Mouse (Mus musculus) lung, embryonic 16.5 days (tissue): ENCODE results near the gene Nlrp10. TPM values are rescaled to one million over a fixed set of nuclear protein-coding genes. Genes with fewer than 3 reads are reported as not detected.
A peak's percentile ranks its signal among the peaks of the same experiment; 100 is the strongest.

Source experiments
- ATAC-seq: fragments of 200-750 bp; cut with Nextera tagmentation; 2 replicates; pipeline ENCODE4 v1.8.0; 2017; ENCODE audit warnings: low read depth, mild to moderate bottlenecking, moderate library complexity
- H3K27ac ChIP-seq: fragments of 300-500 bp; sonication (generic); 2 replicates; pipeline ENCODE4 v1.5.1; 2014; ENCODE audit warnings: mild to moderate bottlenecking, control low read depth, low read length
- H3K27me3 ChIP-seq: fragments of 300-500 bp; sonication (generic); 2 replicates; pipeline ENCODE4 v1.6.1; 2014; ENCODE audit warnings: low read depth, low read length, mixed read lengths; ENCODE audit not compliant: control insufficient read depth, insufficient read depth
- H3K36me3 ChIP-seq: fragments of 300-500 bp; sonication (generic); 2 replicates; pipeline ENCODE4 v1.6.1; 2014; ENCODE audit warnings: low read length; ENCODE audit not compliant: control insufficient read depth, insufficient read depth
- H3K4me1 ChIP-seq: fragments of 300-500 bp; sonication (generic); replicated peaks from 2 replicates; pipeline ENCODE4 v1.6.1; 2014; ENCODE audit warnings: low read length, mixed read lengths; ENCODE audit not compliant: control insufficient read depth, insufficient read depth
- H3K4me2 ChIP-seq: fragments of 300-500 bp; sonication (generic); 2 replicates; pipeline ENCODE4 v1.6.1; 2014; ENCODE audit warnings: low read depth, low read length, control low read depth
- H3K4me3 ChIP-seq: fragments of 300-500 bp; sonication (generic); 2 replicates; pipeline ENCODE4 v1.5.1; 2014; ENCODE audit warnings: mild to moderate bottlenecking, low read length, control low read depth
- H3K9ac ChIP-seq: fragments of 300-500 bp; sonication (generic); 2 replicates; pipeline ENCODE4 v1.6.1; 2014; ENCODE audit warnings: low read length, control low read depth
- H3K9me3 ChIP-seq: fragments of 300-500 bp; sonication (generic); 2 replicates; pipeline ENCODE4 v1.6.1; 2016; ENCODE audit warnings: low read length; ENCODE audit not compliant: control insufficient read depth
- WGBS: fragments of 180-500 bp; shearing (Covaris S2); extraction: QIAGEN DNeasy Blood & Tissue Kit; methylation state at CpG from one replicate; pipeline ENCODE4 v1.1.7; 2014; 5-methylcytosine and 5-hydroxymethylcytosine counted together
- polyA plus RNA-seq: library from polyadenylated mRNA; unstranded; fragments of >200 nt; fragmentation: Nextera tagmentation; extraction: Ambion mirVana; gene quantifications from 2 replicates; pipeline ENCODE4 v1.2.1, GENCODE M21; 2015

Nlrp10 gene
- polyA plus RNA-seq, 1 experiment from 2014 or later, result 1.0 TPM

GRCm38 (mm10) chr7:108950312-108950761, 20.4 kb upstream of the Nlrp10 start, which contains the start of gene Tub:
Gene Tub (plus strand): TSS chr7:108950338.
- under 1% methylated on average over 44 of the region's 44 CpGs for WGBS
- peak; percentile 52; the same call in 1 of the 2 replicates for ATAC-seq
- H3K36me3 ChIP-seq, result no peaks in the 10 kb centered on the region; the same call in 1 of the 2 replicates
- peak within 1 kb of the TSS; percentile 2; the same call in 1 of the 2 replicates for H3K9ac ChIP-seq
- no peaks in the 10 kb centered on the region for H3K9me3 ChIP-seq
- H3K4me2 ChIP-seq, result peak within 1 kb of the TSS; percentile 55
- peak within 1 kb of the TSS; percentile 40 for H3K4me3 ChIP-seq
- peaks cover 38% of the 10 kb centered on the region for H3K27me3 ChIP-seq
- peaks cover 9% of the 10 kb centered on the region for H3K4me1 ChIP-seq
- H3K27ac ChIP-seq, result no peak within 1 kb of the TSS

- ATAC-seq, result no peak
- Histone ChIP-seq H3K36me3 (no peaks in the 10 kb centered on the region; the same call in 1 of the 2 replicates), H3K27me3 (peaks cover 38% of the 10 kb centered on the region), H3K9me3 (no peaks in the 10 kb centered on the region), H3K27ac (no peak overlapping the region), H3K9ac (no peak overlapping the region), H3K4me3 (no peak overlapping the region), H3K4me1 (peaks cover 9% of the 10 kb centered on the region), H3K4me2 (no peak overlapping the region)
- 34% methylated on average over 2 of the region's 2 CpGs for WGBS
Observed at GRCm38 (mm10) chr7:108949301-108949700, 19.3 kb upstream of the Nlrp10 start.

- Histone ChIP-seq H3K36me3 (no peaks in the 10 kb centered on the region; the same call in 1 of the 2 replicates), H3K27ac (no peak overlapping the region), H3K9ac (no peak overlapping the region), H3K4me1 (peaks cover 9% of the 10 kb centered on the region), H3K27me3 (peaks cover 38% of the 10 kb centered on the region), H3K9me3 (no peaks in the 10 kb centered on the region), H3K4me3 (no peak overlapping the region), H3K4me2 (no peak overlapping the region)
- ATAC-seq, result no peak
Observed at GRCm38 (mm10) chr7:108948611-108949010, 18.6 kb upstream of the Nlrp10 start.

- Histone ChIP-seq H3K36me3 (peaks cover 25% of the 10 kb centered on the region), H3K9ac (no peak overlapping the region), H3K9me3 (no peaks in the 10 kb centered on the region), H3K4me3 (no peak overlapping the region), H3K4me1 (no peaks in the 10 kb centered on the region), H3K27me3 (peaks cover under 1% of the 10 kb centered on the region; the same call in 1 of the 2 replicates), H3K27ac (no peak overlapping the region), H3K4me2 (no peak overlapping the region)
- WGBS, result 8% methylated on average over 2 of the region's 2 CpGs
- ATAC-seq, result peak; percentile 49; the same call in 1 of the 2 replicates
Observed at GRCm38 (mm10) chr7:108944002-108944401, 14.0 kb upstream of the Nlrp10 start.

- H3K36me3 ChIP-seq, result peaks cover 37% of the 10 kb centered on the region
- 86% methylated on average over 9 of the region's 9 CpGs for WGBS
- H3K9ac ChIP-seq, result no peak overlapping the region
- H3K4me3 ChIP-seq, result no peak overlapping the region
- no peaks in the 10 kb centered on the region for H3K27me3 ChIP-seq
- ATAC-seq, result no peak
- no peaks in the 10 kb centered on the region for H3K9me3 ChIP-seq
- H3K4me1 ChIP-seq, result no peaks in the 10 kb centered on the region
- H3K27ac ChIP-seq, result no peak overlapping the region
- no peak overlapping the region for H3K4me2 ChIP-seq
Observed at GRCm38 (mm10) chr7:108941466-108941865, 11.5 kb upstream of the Nlrp10 start.

DNA sequence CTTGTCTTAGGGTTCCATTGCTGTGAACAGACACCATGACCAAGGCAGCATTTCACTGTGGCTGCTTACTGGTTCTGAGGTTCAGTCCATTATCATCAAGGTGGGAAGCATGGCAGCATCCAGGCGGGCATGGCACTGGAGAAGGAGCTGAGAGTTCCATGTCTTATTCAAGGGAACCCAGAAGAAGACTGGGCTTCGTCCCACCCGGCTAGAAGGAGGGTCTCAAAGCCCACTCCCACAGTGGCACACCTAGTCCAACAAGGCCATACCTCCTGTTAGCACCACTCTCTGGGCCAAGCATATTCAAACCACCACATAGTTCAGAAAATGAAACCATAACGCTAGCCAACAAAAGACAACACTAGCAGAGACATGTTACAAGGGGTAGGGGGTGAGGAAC, 6.6 kb upstream of the Nlrp10 start:
- no peaks in the 10 kb centered on the region for H3K9me3 ChIP-seq
- no peak overlapping the region for H3K9ac ChIP-seq
- peaks cover 11% of the 10 kb centered on the region for H3K4me1 ChIP-seq
- H3K4me3 ChIP-seq, result no peak overlapping the region
- peaks cover 31% of the 10 kb centered on the region for H3K36me3 ChIP-seq
- no peak overlapping the region for H3K27ac ChIP-seq
- no peak for ATAC-seq
- 95% methylated on average over 4 of the region's 4 CpGs for WGBS
- H3K4me2 ChIP-seq, result no peak overlapping the region
- H3K27me3 ChIP-seq, result no peaks in the 10 kb centered on the region

DNA sequence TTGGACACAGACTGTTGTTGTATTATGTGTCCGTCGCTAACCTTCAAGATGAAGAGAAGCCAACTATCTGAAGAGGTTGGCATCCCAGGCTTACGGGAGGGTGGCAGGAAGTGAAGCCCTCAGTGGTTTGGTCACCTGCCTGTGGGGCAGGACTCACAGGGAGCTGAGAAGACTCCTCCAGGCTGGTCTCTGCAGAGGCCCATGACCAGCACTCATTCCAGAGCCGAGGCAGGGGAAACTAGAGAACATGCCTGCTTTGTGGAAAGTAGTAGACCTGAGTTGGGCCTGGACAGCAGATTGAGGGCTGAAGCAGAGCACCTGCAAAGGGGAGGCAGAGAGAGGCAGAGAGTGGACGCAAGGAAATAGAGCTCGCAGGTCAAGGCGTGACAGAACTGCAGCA, 5.4 kb upstream of the Nlrp10 start:
- peaks cover 26% of the 10 kb centered on the region for H3K36me3 ChIP-seq
- peak overlapping the region; percentile 83 for H3K4me3 ChIP-seq
- H3K9ac ChIP-seq, result peak overlapping the region; percentile 93
- H3K27me3 ChIP-seq, result no peaks in the 10 kb centered on the region
- H3K4me2 ChIP-seq, result peak overlapping the region; percentile 96
- 79% methylated on average over 7 of the region's 7 CpGs for WGBS
- no peak overlapping the region for H3K27ac ChIP-seq
- H3K9me3 ChIP-seq, result no peaks in the 10 kb centered on the region
- H3K4me1 ChIP-seq, result peaks cover 11% of the 10 kb centered on the region
- ATAC-seq, result no peak

DNA sequence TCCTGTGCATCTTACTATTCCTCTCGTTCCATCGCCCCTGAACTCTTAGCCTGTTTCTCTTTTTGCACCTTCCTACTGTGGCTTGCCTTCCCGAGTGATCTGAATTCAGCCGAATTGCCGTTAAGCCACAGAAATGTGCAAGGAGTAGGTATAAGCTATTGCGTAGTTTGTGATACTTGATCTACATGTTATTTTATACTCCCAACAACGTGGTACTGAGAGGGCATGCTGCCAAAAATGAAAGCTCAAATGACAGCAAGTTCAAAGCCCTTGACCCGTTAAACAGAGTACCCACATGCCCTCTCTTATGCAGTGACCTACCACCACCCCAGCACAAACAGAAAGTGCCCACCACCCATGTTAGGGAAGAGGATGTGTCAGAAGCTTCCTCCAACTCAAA, 4.9 kb upstream of the Nlrp10 start:
- Histone ChIP-seq H3K9ac (peak overlapping the region; percentile 93), H3K36me3 (peaks cover 20% of the 10 kb centered on the region), H3K4me3 (peak overlapping the region; percentile 83), H3K27me3 (no peaks in the 10 kb centered on the region), H3K4me1 (peaks cover 11% of the 10 kb centered on the region), H3K27ac (peak overlapping the region; percentile 34), H3K9me3 (no peaks in the 10 kb centered on the region), H3K4me2 (peak overlapping the region; percentile 96)
- 1% methylated on average over 8 of the region's 8 CpGs for WGBS
- no peak for ATAC-seq

DNA sequence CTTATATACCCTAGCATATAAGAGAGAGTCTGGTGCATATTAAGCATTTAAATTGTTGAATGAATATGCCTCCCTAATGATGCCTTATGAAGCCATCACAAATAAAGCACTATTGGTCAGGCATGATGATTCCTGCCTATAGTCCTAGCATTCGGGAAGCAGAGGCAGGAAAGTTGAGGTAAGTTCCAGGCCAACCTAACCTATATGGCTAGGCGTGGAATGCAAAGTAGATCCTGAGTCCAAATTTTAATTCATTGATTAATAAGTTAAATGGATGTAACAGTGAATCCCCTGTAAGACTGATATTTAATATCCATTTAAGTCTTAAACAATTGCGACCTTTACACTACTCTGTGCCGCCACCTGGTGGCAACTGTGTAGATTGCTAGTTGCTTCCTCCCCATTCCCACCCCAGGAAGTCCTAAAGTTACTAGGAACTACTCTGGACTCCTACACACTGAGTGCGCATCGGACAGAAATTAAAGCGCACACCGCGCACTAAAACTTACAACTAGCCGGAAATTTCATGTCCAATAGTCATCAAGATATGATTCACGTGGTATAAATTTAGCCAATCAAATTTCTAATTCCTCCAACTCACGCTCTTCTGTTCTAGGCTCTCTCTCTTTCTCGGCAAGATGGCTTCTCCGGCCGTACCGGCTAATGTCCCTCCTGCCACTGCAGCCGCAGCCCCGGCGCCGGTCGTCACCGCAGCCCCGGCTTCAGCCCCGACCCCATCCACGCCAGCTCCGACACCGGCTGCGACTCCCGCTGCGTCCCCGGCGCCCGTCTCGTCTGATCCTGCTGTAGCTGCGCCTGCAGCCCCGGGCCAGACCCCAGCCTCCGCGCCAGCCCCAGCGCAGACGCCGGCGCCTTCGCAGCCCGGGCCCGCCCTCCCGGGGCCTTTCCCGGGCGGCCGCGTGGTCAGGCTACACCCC, 4.1 kb upstream of the Nlrp10 start, which contains the start of gene Eif3f:
Gene Eif3f, plus strand, starts transcription at position 624 of the 938 bp plus-strand sequence.
- H3K27me3 ChIP-seq, result no peaks in the 10 kb centered on the region
- 1% methylated on average over 50 of the region's 50 CpGs for WGBS

More for the DNA sequence above, 4.1 kb upstream of the Nlrp10 start, which contains the start of gene Eif3f:
- Histone ChIP-seq H3K9me3 (no peaks in the 10 kb centered on the region), H3K9ac (peak within 1 kb of the TSS; percentile 93), H3K36me3 (peaks cover 14% of the 10 kb centered on the region), H3K4me1 (peaks cover 11% of the 10 kb centered on the region), H3K4me3 (peak within 1 kb of the TSS; percentile 83), H3K4me2 (peak within 1 kb of the TSS; percentile 96), H3K27ac (peak within 1 kb of the TSS; percentile 34)
- peak; percentile 99 for ATAC-seq
